Mouse (Mus musculus) forebrain, embryonic 11.5 days (tissue): Measurements from ENCODE around the gene Fosb. TPM values are rescaled to one million over a fixed set of nuclear protein-coding genes. Genes with fewer than 3 reads are reported as not detected.

Experiments
- ATAC-seq: fragments of 200-750 bp; cut with Nextera tagmentation; replicated peaks from 2 replicates; pipeline ENCODE4 v1.8.0; 2017; ENCODE audit warnings: moderate TSS enrichment; ENCODE audit not compliant: low FRiP score
- DNase-seq: peaks from one replicate; pipeline ENCODE4 v3.0.0-alpha.2; 2017; ENCODE audit warnings: low spot score
- H3K27ac ChIP-seq: fragments of 300-500 bp; sonication (generic); 2 replicates; pipeline ENCODE4 v1.5.1; 2014; ENCODE audit warnings: low read depth, low read length
- H3K27me3 ChIP-seq: fragments of 300-500 bp; sonication (generic); 2 replicates; pipeline ENCODE4 v1.6.1; 2014; ENCODE audit warnings: mild to moderate bottlenecking, low read length, mixed read lengths; ENCODE audit not compliant: control insufficient read depth, insufficient read depth
- H3K36me3 ChIP-seq: fragments of 300-500 bp; sonication (generic); 2 replicates; pipeline ENCODE4 v1.6.1; 2014; ENCODE audit warnings: mild to moderate bottlenecking, low read length, moderate library complexity, mixed read lengths; ENCODE audit not compliant: control insufficient read depth, insufficient read depth
- H3K4me1 ChIP-seq: fragments of 300-500 bp; sonication (generic); replicated peaks from 2 replicates; pipeline ENCODE4 v1.6.1; 2014; ENCODE audit warnings: low read length, mixed read lengths; ENCODE audit not compliant: control insufficient read depth, insufficient read depth
- H3K4me2 ChIP-seq: fragments of 300-500 bp; sonication (generic); 2 replicates; pipeline ENCODE4 v1.6.1; 2014; ENCODE audit warnings: low read depth, mild to moderate bottlenecking, low read length, moderate library complexity, mixed read lengths; ENCODE audit not compliant: severe bottlenecking
- H3K4me3 ChIP-seq: fragments of 300-500 bp; sonication (generic); 2 replicates; pipeline ENCODE4 v1.5.1; 2014; ENCODE audit warnings: low read depth, low read length
- H3K9ac ChIP-seq: fragments of 300-500 bp; sonication (generic); 2 replicates; pipeline ENCODE4 v1.6.1; 2014; ENCODE audit warnings: low read length
- H3K9me3 ChIP-seq: fragments of 300-500 bp; sonication (generic); 2 replicates; pipeline ENCODE4 v1.6.1; 2016; ENCODE audit warnings: low read length, mixed read lengths; ENCODE audit not compliant: control insufficient read depth
- whole genome bisulfite sequencing: fragments of 180-500 bp; shearing (Covaris S2); extraction: QIAGEN DNeasy Blood & Tissue Kit; methylation state at CpG from one replicate; pipeline ENCODE4 v1.1.7; 2014; 5-methylcytosine and 5-hydroxymethylcytosine counted together
- polyA plus RNA-seq: library from polyadenylated mRNA; unstranded; fragments of >200 nt; fragmentation: Nextera tagmentation; extraction: Ambion mirVana; gene quantifications from 2 replicates; pipeline ENCODE4 v1.2.1, GENCODE M21; 2014

Gene Fosb
- not detected in 2 replicates for polyA plus RNA-seq

GRCm38 (mm10) chr7:19309884-19310641 lies at the start of gene Fosb:
Gene Fosb (minus strand): TSS chr7:19310051.
- H3K9me3 ChIP-seq = no peaks in the 10 kb centered on the region
- H3K9ac ChIP-seq = peak within 1 kb of the TSS; percentile 39
- no peaks in the 10 kb centered on the region for H3K36me3 ChIP-seq
- DNase-seq (peak; percentile 96), ATAC-seq (peak; percentile 86)
- H3K27ac ChIP-seq = no peak within 1 kb of the TSS
- H3K4me2 ChIP-seq = peak within 1 kb of the TSS; percentile 94
- peak within 1 kb of the TSS; percentile 51 for H3K4me3 ChIP-seq
- WGBS = under 1% methylated on average over 48 of the region's 49 CpGs
- H3K4me1 ChIP-seq = peaks cover 8% of the 10 kb centered on the region; the same call in 1 of the 2 replicates
- peaks cover 24% of the 10 kb centered on the region for H3K27me3 ChIP-seq

GRCm38 (mm10) chr7:19359299-19359891 lies 49.5 kb upstream of the Fosb start, which contains the start of the genes Cd3eap and Ppp1r13l:
Gene Cd3eap (minus strand): TSS chr7:19359483.
Gene Ppp1r13l (plus strand): TSS chr7:19359749.
- peak; percentile 72 for ATAC-seq
- Histone ChIP-seq H3K9ac (peak within 1 kb of the TSS; percentile 59), H3K36me3 (peaks cover 4% of the 10 kb centered on the region; the same call in 1 of the 2 replicates), H3K4me3 (peak within 1 kb of the TSS; percentile 66), H3K4me2 (peak within 1 kb of the TSS; percentile 93), H3K27me3 (no peaks in the 10 kb centered on the region), H3K27ac (no peak within 1 kb of the TSS), H3K4me1 (peaks cover 17% of the 10 kb centered on the region; the same call in 1 of the 2 replicates), H3K9me3 (no peaks in the 10 kb centered on the region)
- WGBS = under 1% methylated on average over 31 of the region's 31 CpGs
- DNase-seq = peak; percentile 88

- no peak for ATAC-seq
- Histone ChIP-seq H3K27ac (no peak overlapping the region), H3K9ac (peak overlapping the region; percentile 59; the same call in 1 of the 2 replicates), H3K4me3 (peak overlapping the region; percentile 66), H3K36me3 (peaks cover 4% of the 10 kb centered on the region; the same call in 1 of the 2 replicates), H3K4me2 (peak overlapping the region; percentile 93), H3K9me3 (no peaks in the 10 kb centered on the region), H3K27me3 (no peaks in the 10 kb centered on the region), H3K4me1 (peaks cover 17% of the 10 kb centered on the region; the same call in 1 of the 2 replicates)
- WGBS = 21% methylated on average over 13 of the region's 13 CpGs
- DNase-seq = no peak
Observed at GRCm38 (mm10) chr7:19358634-19359033, 48.8 kb upstream of the Fosb start.

GRCm38 (mm10) chr7:19357381-19358375 lies 47.8 kb upstream of the Fosb start:
- H3K9ac ChIP-seq = peak overlapping the region; percentile 59; the same call in 1 of the 2 replicates
- ATAC-seq = no peak
- H3K4me3 ChIP-seq = no peak overlapping the region; the same call in 1 of the 2 replicates
- H3K27me3 ChIP-seq = no peaks in the 10 kb centered on the region
- WGBS = 93% methylated on average over 25 of the region's 25 CpGs
- no peaks in the 10 kb centered on the region for H3K9me3 ChIP-seq
- DNase-seq = no peak
- peaks cover 17% of the 10 kb centered on the region; the same call in 1 of the 2 replicates for H3K4me1 ChIP-seq
- H3K27ac ChIP-seq = no peak overlapping the region
- H3K4me2 ChIP-seq = peak overlapping the region; percentile 93; the same call in 1 of the 2 replicates
- peaks cover 8% of the 10 kb centered on the region; the same call in 1 of the 2 replicates for H3K36me3 ChIP-seq

- Histone ChIP-seq H3K4me3 (no peak overlapping the region), H3K36me3 (peaks cover 10% of the 10 kb centered on the region; the same call in 1 of the 2 replicates), H3K4me1 (peaks cover 10% of the 10 kb centered on the region; the same call in 1 of the 2 replicates), H3K27ac (no peak overlapping the region), H3K4me2 (no peak overlapping the region), H3K9me3 (no peaks in the 10 kb centered on the region), H3K27me3 (no peaks in the 10 kb centered on the region), H3K9ac (no peak overlapping the region)
- 80% methylated on average over 10 of the region's 10 CpGs for WGBS
- no peak for ATAC-seq
- no peak for DNase-seq
Observed at GRCm38 (mm10) chr7:19356311-19356710, 46.5 kb upstream of the Fosb start.

- Histone ChIP-seq H3K9me3 (no peaks in the 10 kb centered on the region), H3K4me3 (no peak overlapping the region), H3K27me3 (no peaks in the 10 kb centered on the region), H3K9ac (no peak overlapping the region), H3K27ac (no peak overlapping the region), H3K4me1 (peaks cover 6% of the 10 kb centered on the region; the same call in 1 of the 2 replicates), H3K4me2 (no peak overlapping the region), H3K36me3 (peaks cover 10% of the 10 kb centered on the region; the same call in 1 of the 2 replicates)
- ATAC-seq = no peak
- WGBS = 96% methylated on average over 5 of the region's 5 CpGs
- no peak for DNase-seq
Observed at GRCm38 (mm10) chr7:19354991-19355390, 45.1 kb upstream of the Fosb start.

GRCm38 (mm10) chr7:19350221-19350620 lies 40.4 kb upstream of the Fosb start:
- Histone ChIP-seq H3K4me2 (no peak overlapping the region), H3K9ac (no peak overlapping the region), H3K27ac (no peak overlapping the region), H3K4me3 (no peak overlapping the region), H3K9me3 (no peaks in the 10 kb centered on the region), H3K36me3 (peaks cover 9% of the 10 kb centered on the region; the same call in 1 of the 2 replicates), H3K27me3 (no peaks in the 10 kb centered on the region), H3K4me1 (peaks cover 7% of the 10 kb centered on the region)
- no peak for ATAC-seq
- no peak for DNase-seq
- WGBS = 95% methylated on average over 8 of the region's 8 CpGs
